Mouse (Mus musculus) urinary bladder, adult 18-20 months (tissue): ENCODE results near the gene Cep170.

Experiments used
- DNase-seq, 2 experiments: peaks; one replicate each; pipeline ENCODE4 v3.0.0; 2022; ENCODE audit warnings: low spot score in 2 of 2, mixed read lengths in 2 of 2

Gene Cep170

GRCm38 (mm10) chr1:176825084-176825483, 11.2 kb upstream of the Cep170 start:
- DNase-seq: no peak

- DNase-seq: no peak
Measured at GRCm38 (mm10) chr1:176824611-176825010, 10.7 kb upstream of the Cep170 start.

- DNase-seq: no peak
Measured at GRCm38 (mm10) chr1:176823889-176824288, 10.0 kb upstream of the Cep170 start.

- DNase-seq: no peak
Measured at GRCm38 (mm10) chr1:176822949-176823348, 9.1 kb upstream of the Cep170 start.

GRCm38 (mm10) chr1:176821929-176822328, 8.1 kb upstream of the Cep170 start:
- no peak for DNase-seq

GRCm38 (mm10) chr1:176818763-176819162, 4.9 kb upstream of the Cep170 start:
- peak in 1 of 2 experiments; percentile 59 for DNase-seq

- DNase-seq: no peak
Measured at GRCm38 (mm10) chr1:176818147-176818546, 4.3 kb upstream of the Cep170 start.

GRCm38 (mm10) chr1:176816728-176817127, 2.9 kb upstream of the Cep170 start:
- DNase-seq: no peak

GRCm38 (mm10) chr1:176814591-176815062, 760 bp upstream of the Cep170 start, which contains the start of gene Sdccag8:
Gene Sdccag8 (plus strand): TSS chr1:176814660.
- DNase-seq: peak; percentile 72 to 93

GRCm38 (mm10) chr1:176813292-176814035, 403 bp downstream of the Cep170 start:
- peak; percentile 37 to 47 for DNase-seq

- DNase-seq: no peak
Measured at GRCm38 (mm10) chr1:176812491-176813291, 1.2 kb downstream of the Cep170 start.

- no peak for DNase-seq
Measured at GRCm38 (mm10) chr1:176811892-176812291, 2.0 kb downstream of the Cep170 start.

GRCm38 (mm10) chr1:176810161-176810560, 3.7 kb downstream of the Cep170 start:
- no peak for DNase-seq

- no peak for DNase-seq
Measured at GRCm38 (mm10) chr1:176800728-176801365, 13.0 kb downstream of the Cep170 start.

GRCm38 (mm10) chr1:176798673-176799072, 15.2 kb downstream of the Cep170 start:
- no peak for DNase-seq

- DNase-seq: no peak
Measured at GRCm38 (mm10) chr1:176792175-176792574, 21.7 kb downstream of the Cep170 start.

GRCm38 (mm10) chr1:176789326-176789725, 24.5 kb downstream of the Cep170 start:
- DNase-seq: no peak

- DNase-seq: no peak
Measured at GRCm38 (mm10) chr1:176774533-176774932, 39.3 kb downstream of the Cep170 start.

- no peak for DNase-seq
Measured at GRCm38 (mm10) chr1:176762295-176762694, 51.6 kb downstream of the Cep170 start.

GRCm38 (mm10) chr1:176760673-176761072, 53.2 kb downstream of the Cep170 start:
- DNase-seq: no peak

GRCm38 (mm10) chr1:176755586-176755985, 58.3 kb downstream of the Cep170 start:
- DNase-seq: no peak
